Mouse (Mus musculus) CH12.LX (cell line): ENCODE results near the gene Pnrc2.

Experiments
- BHLHE40 ChIP-seq: IDR thresholded peaks from 2 replicates; pipeline ENCODE4 v1.6.1; 2011; ENCODE audit warnings: mild to moderate bottlenecking, low read depth, low read length, improper control_type of control experiment
- CHD2 ChIP-seq: IDR thresholded peaks from 2 replicates; pipeline ENCODE4 v1.6.1; 2011; ENCODE audit warnings: low read length, improper control_type of control experiment
- CTCF ChIP-seq, 2 experiments: IDR thresholded peaks in 1 of 2; conservative IDR thresholded peaks in 1 of 2; 2 replicates each; pipeline ENCODE4 v1.5.1; 2011 to 2012; ENCODE audit warnings: low read depth in 2 of 2, low read length in 2 of 2, improper control_type of control experiment in 1 of 2, inconsistent platforms in 1 of 2, mild to moderate bottlenecking in 1 of 2, moderate library complexity in 1 of 2
- EP300 ChIP-seq: IDR thresholded peaks from 2 replicates; pipeline ENCODE4 v1.6.1; 2011; ENCODE audit warnings: low read length, improper control_type of control experiment
- NRF1 ChIP-seq: IDR thresholded peaks from 2 replicates; pipeline ENCODE4 v1.6.1; 2014; ENCODE audit warnings: low read depth, mild to moderate bottlenecking, inconsistent platforms, low read length, improper control_type of control experiment, moderate library complexity
- POLR2A ChIP-seq: IDR thresholded peaks from 2 replicates; pipeline ENCODE4 v1.6.1; 2011; ENCODE audit warnings: low read depth, mild to moderate bottlenecking, improper control_type of control experiment, low read length
- POLR2AphosphoS2 ChIP-seq: IDR thresholded peaks from 2 replicates; pipeline ENCODE4 v1.6.1; 2011; ENCODE audit warnings: low read depth, low read length, improper control_type of control experiment
- RAD21 ChIP-seq: IDR thresholded peaks from 2 replicates; pipeline ENCODE4 v1.6.1; 2011; ENCODE audit warnings: low read depth, mild to moderate bottlenecking, low read length, improper control_type of control experiment, moderate library complexity
- RCOR1 ChIP-seq: conservative IDR thresholded peaks from 2 replicates; pipeline ENCODE4 v1.6.1; 2012; ENCODE audit warnings: low read depth, mild to moderate bottlenecking, inconsistent platforms, low read length, improper control_type of control experiment
- TCF12 ChIP-seq: IDR thresholded peaks from 2 replicates; pipeline ENCODE4 v1.6.1; 2014; ENCODE audit warnings: low read depth, mild to moderate bottlenecking, inconsistent platforms, low read length, improper control_type of control experiment
- USF1 ChIP-seq: IDR thresholded peaks from 2 replicates; pipeline ENCODE4 v1.6.1; 2014; ENCODE audit warnings: low read depth, mild to moderate bottlenecking, inconsistent platforms, low read length, improper control_type of control experiment
- ZNF384 ChIP-seq: IDR thresholded peaks from 2 replicates; pipeline ENCODE4 v1.6.1; 2012; ENCODE audit warnings: low read depth, low read length, improper control_type of control experiment, inconsistent platforms

GRCm38 (mm10) chr4:135913433-135913832 lies 39.8 kb upstream of the Pnrc2 start:
- TF ChIP-seq EP300, result no peak
- TF ChIP-seq USF1, result no peak
- no peak for TF ChIP-seq POLR2AphosphoS2
- no peak for TF ChIP-seq NRF1
- TF ChIP-seq ZNF384, result no peak
- TF ChIP-seq CTCF (conservative IDR thresholded peaks at IDR 0.05 in 1 of 2, IDR thresholded peaks at IDR 0.05 in 1 of 2; ENCODE audit: low read depth in 2 of 2, low read length in 2 of 2), result no peak
- TF ChIP-seq TCF12, result no peak
- TF ChIP-seq POLR2A, result no peak
- TF ChIP-seq RCOR1, result no peak
- no peak for TF ChIP-seq CHD2
- no peak for TF ChIP-seq RAD21
- no peak for TF ChIP-seq BHLHE40
